Mouse (Mus musculus) bone marrow, adult 2 months (tissue): Measurements from ENCODE around the gene Nipal1.

Experiments used
- CTCF ChIP-seq: fragments of 200-500 bp; IDR thresholded peaks from 2 replicates; pipeline ENCODE4 v1.5.1; 2011; ENCODE audit warnings: low read length, control low read depth; ENCODE audit not compliant: control insufficient read depth, insufficient read depth
- POLR2A ChIP-seq: fragments of 200-500 bp; IDR thresholded peaks from 2 replicates; pipeline ENCODE4 v1.6.1; 2011; ENCODE audit warnings: low read depth, mild to moderate bottlenecking, control low read depth, low read length, borderline replicate concordance; ENCODE audit not compliant: control insufficient read depth

- TF ChIP-seq POLR2A: no peak
- TF ChIP-seq CTCF: no peak
Measured at GRCm38 (mm10) chr5:72617413-72617812, 30.2 kb upstream of the Nipal1 start.
